Mouse (Mus musculus): ENCODE data around the gene Plin5. TPM values are rescaled to one million over a fixed set of nuclear protein-coding genes. Genes with fewer than 3 reads are reported as not detected.
"Not testable (repeated sequence)": the region's sequence is repeated elsewhere in the genome, so short reads cannot be mapped to it uniquely, and the experiment has no call there.

Gene Plin5
- polyA plus RNA-seq, 1 experiment from 2014 or later, result 0.83 TPM

DNA sequence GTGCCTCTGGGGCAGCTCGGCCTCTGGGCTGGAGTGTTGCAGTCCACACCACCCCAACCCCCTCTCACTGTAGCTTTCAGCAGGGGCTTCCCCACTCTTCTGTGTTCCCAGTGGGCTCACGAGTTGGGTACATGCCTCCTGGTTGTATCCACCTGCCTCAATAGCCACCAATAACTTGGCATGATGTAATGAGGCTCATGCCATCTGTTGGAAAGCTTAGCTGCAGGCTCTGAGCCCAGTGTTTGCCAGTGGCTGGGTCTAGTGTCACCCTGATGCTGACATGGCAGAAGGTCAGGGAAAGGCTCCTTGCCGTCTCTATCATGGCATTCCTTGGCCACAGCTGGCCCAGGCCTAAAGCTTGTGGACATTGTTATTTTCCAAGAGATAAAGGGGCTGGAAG, 16.6 kb downstream of the Plin5 start:
- no peak overlapping the region for H3K4me2 ChIP-seq
- no peak overlapping the region for H3K4me3 ChIP-seq
- no peaks in the 10 kb centered on the region for H3K9me3 ChIP-seq
- no peak overlapping the region for H3K27ac ChIP-seq
- H3K4me1 ChIP-seq (replicated peaks), result no peaks in the 10 kb centered on the region
- ATAC-seq (ENCODE audit: low FRiP score), result no peak
- no peaks in the 10 kb centered on the region for H3K27me3 ChIP-seq
- H3K36me3 ChIP-seq, result peaks cover 83% of the 10 kb centered on the region
- no peak overlapping the region for H3K9ac ChIP-seq
- WGBS, result 94% methylated on average over 3 of the region's 3 CpGs

DNA sequence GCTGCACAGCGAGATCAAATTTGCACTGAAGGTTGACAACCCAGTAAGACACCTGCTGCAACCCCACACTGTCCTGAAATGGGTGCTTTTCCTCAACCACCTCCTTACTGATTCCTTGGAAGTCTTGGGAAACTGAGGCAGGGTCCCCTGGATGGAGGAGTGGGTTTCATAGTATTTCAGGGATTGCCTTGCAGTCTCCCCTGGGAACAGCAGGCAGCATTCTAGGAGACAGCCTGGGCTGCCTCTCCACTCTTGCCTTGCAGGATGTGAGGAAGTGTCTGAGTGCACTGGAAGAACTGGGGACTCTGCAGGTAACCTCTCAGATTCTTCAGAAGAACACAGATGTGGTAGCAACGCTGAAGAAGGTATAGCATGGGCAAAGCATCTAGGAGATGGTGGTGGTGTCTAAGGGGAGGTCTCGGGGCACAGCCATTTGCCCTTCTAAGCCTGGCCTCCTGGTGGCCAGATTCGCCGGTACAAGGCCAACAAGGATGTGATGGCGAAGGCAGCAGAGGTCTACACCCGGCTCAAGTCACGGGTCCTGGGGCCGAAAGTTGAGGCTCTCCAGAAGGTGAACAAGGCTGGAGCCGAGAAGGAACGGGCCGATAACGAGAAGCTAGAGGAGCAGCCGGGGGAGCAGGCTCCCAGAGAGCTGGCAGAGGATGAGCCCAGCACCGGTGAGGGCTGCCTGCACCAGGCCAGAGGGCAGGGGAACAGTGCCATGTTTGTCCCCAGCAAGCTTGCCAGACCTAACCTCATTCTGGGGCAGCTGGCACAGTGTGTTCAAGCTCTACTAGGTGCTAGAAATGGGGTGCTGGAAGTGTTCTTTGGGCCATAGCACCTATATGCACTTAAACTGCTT, 18.5 kb downstream of the Plin5 start:
- WGBS, result 93% methylated on average over 15 of the region's 15 CpGs
- no peak overlapping the region for H3K27ac ChIP-seq
- peaks cover 86% of the 10 kb centered on the region for H3K36me3 ChIP-seq
- H3K4me2 ChIP-seq, result no peak overlapping the region
- H3K9ac ChIP-seq, result no peak overlapping the region
- H3K27me3 ChIP-seq, result no peaks in the 10 kb centered on the region
- no peak overlapping the region for H3K4me3 ChIP-seq
- no peaks in the 10 kb centered on the region for H3K4me1 ChIP-seq (replicated peaks)
- no peak for ATAC-seq (ENCODE audit: low FRiP score)
- no peaks in the 10 kb centered on the region for H3K9me3 ChIP-seq

DNA sequence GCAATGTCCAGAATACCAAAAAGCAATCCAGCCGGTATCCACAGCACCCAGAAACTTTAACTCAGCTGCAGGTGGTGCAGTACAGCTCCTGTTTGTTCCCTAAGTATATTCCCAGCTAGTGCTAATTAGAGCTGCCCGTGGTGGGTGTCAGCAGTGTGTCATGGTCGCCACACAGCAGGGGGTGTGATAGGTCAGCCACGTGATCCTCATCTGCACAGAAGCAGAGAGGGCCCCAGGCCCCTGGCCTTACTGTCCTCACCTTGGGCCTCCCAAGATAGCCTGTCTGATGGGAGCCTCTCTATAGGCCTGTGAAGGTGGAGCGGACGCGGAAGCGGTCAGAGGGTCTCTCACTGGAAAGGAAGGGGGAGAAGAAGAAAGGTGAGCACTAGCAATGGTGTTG, 19.2 kb downstream of the Plin5 start:
- H3K36me3 ChIP-seq, result peaks cover 85% of the 10 kb centered on the region
- no peaks in the 10 kb centered on the region for H3K27me3 ChIP-seq
- no peak for ATAC-seq (ENCODE audit: low FRiP score)
- H3K9me3 ChIP-seq, result no peaks in the 10 kb centered on the region
- no peak overlapping the region for H3K9ac ChIP-seq
- no peak overlapping the region for H3K4me3 ChIP-seq
- H3K4me1 ChIP-seq (replicated peaks), result no peaks in the 10 kb centered on the region
- no peak overlapping the region for H3K4me2 ChIP-seq
- H3K27ac ChIP-seq, result no peak overlapping the region
- whole genome bisulfite sequencing, result 91% methylated on average over 8 of the region's 8 CpGs

DNA sequence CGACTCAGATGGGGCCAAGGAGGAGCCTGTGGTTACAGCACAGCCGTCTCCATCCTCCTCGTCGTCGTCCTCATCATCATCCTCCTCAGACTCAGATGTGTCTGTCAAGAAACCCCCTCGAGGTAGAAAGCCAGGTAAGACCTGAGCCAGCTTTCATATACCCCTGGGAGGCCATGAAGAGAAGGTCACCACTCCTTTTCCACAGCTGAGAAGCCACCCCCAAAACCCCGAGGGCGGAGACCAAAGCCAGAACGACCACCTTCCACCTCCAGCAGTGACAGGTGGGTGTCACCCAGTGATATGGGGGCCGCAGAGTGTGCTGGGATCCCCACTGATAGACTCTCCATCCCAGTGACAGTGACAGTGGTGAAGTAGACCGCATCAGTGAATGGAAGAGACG, 20.5 kb downstream of the Plin5 start:
- no peak overlapping the region for H3K4me3 ChIP-seq
- H3K9ac ChIP-seq, result no peak overlapping the region
- no peak for ATAC-seq (ENCODE audit: low FRiP score)
- no peaks in the 10 kb centered on the region for H3K4me1 ChIP-seq (replicated peaks)
- no peak overlapping the region for H3K4me2 ChIP-seq
- no peaks in the 10 kb centered on the region for H3K27me3 ChIP-seq
- H3K9me3 ChIP-seq, result no peaks in the 10 kb centered on the region
- no peak overlapping the region for H3K27ac ChIP-seq
- WGBS, result 91% methylated on average over 12 of the region's 12 CpGs
- peaks cover 79% of the 10 kb centered on the region for H3K36me3 ChIP-seq

DNA sequence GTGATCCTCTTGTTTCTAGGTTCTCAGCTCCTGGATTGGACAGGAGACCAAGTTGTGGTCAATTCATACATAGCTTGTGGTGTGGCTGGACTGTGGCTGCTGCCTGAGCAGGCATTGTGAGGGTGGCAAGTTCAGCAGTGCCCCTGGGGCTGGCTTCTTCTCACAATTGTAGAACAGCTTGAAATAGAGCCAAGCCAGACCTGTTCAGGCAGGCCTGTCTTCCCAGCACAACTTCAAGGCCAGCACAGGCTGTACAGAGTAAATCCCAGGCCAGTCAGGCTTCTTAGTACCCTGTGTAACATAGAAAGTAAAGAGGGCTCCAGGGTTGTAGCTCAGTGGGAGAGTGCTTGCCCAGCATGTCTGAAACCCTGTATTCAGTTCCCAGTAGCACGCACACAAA, 24.6 kb downstream of the Plin5 start:
- Histone ChIP-seq H3K36me3 (peaks cover 64% of the 10 kb centered on the region), H3K4me3 (no peak overlapping the region), H3K4me2 (no peak overlapping the region), H3K9me3 (no peaks in the 10 kb centered on the region), H3K9ac (no peak overlapping the region), H3K27me3 (no peaks in the 10 kb centered on the region), H3K27ac (no peak overlapping the region), H3K4me1 (replicated peaks) (no peaks in the 10 kb centered on the region)
- no peak for ATAC-seq (ENCODE audit: low FRiP score)
- WGBS, result 100% methylated on average over 1 of the region's 1 CpGs

DNA sequence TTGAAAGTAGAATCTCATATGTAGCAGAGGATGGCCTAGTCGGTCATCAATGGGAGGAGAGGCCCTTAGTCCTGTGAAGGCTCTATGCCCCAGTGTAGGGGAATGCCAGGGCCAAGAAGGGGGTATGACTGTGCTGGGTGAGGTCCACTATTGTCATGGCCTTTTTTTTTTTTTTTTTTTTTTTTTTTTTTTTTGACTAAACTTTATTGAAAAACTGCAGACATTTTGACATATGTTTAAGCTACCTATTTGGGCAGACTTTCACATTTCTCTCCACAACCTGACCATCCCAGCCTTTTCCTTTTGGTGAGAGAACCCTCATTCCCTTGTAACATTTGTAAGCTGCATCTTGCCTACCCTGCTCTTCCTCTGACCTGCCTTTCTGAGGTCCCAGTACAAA, 25.1 kb downstream of the Plin5 start:
- no peak overlapping the region for H3K4me3 ChIP-seq
- no peaks in the 10 kb centered on the region for H3K4me1 ChIP-seq (replicated peaks)
- no peak overlapping the region for H3K4me2 ChIP-seq
- H3K9ac ChIP-seq, result no peak overlapping the region
- WGBS, result 100% methylated on average over 1 of the region's 1 CpGs
- no peaks in the 10 kb centered on the region for H3K27me3 ChIP-seq
- peaks cover 63% of the 10 kb centered on the region for H3K36me3 ChIP-seq
- no peaks in the 10 kb centered on the region for H3K9me3 ChIP-seq
- no peak overlapping the region for H3K27ac ChIP-seq
- ATAC-seq (ENCODE audit: low FRiP score), result no peak

DNA sequence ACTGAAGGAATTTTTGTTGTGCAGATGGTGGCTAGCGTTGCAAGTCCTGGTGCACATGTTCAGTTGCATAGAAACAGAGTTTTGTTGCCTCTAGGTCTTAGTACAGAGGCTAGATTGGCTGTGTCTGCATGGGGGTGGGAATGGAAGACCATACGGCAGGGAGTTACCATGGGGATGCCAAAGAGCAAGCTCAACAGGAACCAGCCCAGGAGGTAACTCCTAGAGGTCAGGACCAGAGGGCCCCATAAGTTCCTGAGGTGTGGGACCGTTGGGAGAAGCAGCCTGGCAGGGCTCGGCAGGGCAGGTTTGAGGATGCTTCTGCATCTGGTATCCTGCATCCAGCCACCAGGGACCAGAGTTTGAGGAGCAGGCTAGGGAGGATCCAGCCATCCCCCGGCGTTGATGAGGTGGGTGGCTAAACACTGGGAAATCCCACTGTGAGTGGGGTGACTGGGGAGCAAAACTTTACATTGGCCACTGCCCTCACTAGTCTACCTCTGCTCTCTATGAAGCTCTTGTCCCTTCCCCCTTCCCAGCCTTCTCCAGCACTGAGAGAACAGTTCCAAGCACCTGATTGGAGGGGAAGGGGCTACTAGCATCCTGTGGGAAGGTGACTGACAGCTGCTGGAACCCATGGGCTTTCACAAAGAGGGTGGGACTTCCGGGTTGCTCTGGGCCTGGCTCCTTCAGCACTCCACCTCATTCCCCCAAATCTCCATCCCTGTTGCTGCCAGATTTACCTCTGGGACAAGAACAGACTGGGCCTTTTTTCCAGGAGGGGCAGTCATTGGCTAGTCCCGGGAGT, 36.4 kb downstream of the Plin5 start:
- ATAC-seq (ENCODE audit: low FRiP score), result peak; percentile 41

DNA sequence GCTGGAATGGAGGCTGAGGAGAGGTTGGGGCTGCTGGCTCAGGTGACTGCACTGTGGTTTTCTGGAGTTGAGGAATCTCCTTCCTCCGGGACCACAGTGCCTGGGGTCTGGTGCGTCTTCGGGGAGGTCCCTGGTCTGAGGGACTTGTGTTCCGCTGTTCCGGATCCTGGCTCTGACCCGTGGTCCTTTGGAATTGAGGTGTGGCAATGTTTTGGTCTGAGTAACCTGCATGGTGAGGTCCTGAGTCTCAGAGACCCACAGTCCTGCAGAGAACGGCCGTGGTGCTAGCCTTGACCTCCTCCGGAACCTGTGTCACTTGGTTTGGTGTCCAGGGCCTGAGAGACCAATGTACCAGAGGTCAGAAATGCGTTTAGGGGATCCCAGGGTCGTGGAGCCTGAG, 37.5 kb downstream of the Plin5 start:
- Histone ChIP-seq H3K27ac (peak overlapping the region; percentile 72), H3K9me3 (no peaks in the 10 kb centered on the region), H3K4me2 (peak overlapping the region; percentile 99), H3K4me3 (peak overlapping the region; percentile 91), H3K27me3 (no peaks in the 10 kb centered on the region), H3K4me1 (replicated peaks) (peaks cover 39% of the 10 kb centered on the region), H3K9ac (peak overlapping the region; percentile 91), H3K36me3 (peaks cover 25% of the 10 kb centered on the region)
- ATAC-seq (ENCODE audit: low FRiP score), result no peak
- 2% methylated on average over 11 of the region's 11 CpGs for WGBS

More for the DNA sequence above, 36.4 kb downstream of the Plin5 start:
- peak overlapping the region; percentile 91 for H3K9ac ChIP-seq
- H3K4me3 ChIP-seq, result peak overlapping the region; percentile 91
- WGBS, result 4% methylated on average over 8 of the region's 8 CpGs
- peak overlapping the region; percentile 74 for H3K27ac ChIP-seq
- H3K4me1 ChIP-seq (replicated peaks), result peaks cover 31% of the 10 kb centered on the region
- H3K4me2 ChIP-seq, result peak overlapping the region; percentile 99
- H3K9me3 ChIP-seq, result no peaks in the 10 kb centered on the region
- peaks cover 28% of the 10 kb centered on the region for H3K36me3 ChIP-seq
- H3K27me3 ChIP-seq, result no peaks in the 10 kb centered on the region

DNA sequence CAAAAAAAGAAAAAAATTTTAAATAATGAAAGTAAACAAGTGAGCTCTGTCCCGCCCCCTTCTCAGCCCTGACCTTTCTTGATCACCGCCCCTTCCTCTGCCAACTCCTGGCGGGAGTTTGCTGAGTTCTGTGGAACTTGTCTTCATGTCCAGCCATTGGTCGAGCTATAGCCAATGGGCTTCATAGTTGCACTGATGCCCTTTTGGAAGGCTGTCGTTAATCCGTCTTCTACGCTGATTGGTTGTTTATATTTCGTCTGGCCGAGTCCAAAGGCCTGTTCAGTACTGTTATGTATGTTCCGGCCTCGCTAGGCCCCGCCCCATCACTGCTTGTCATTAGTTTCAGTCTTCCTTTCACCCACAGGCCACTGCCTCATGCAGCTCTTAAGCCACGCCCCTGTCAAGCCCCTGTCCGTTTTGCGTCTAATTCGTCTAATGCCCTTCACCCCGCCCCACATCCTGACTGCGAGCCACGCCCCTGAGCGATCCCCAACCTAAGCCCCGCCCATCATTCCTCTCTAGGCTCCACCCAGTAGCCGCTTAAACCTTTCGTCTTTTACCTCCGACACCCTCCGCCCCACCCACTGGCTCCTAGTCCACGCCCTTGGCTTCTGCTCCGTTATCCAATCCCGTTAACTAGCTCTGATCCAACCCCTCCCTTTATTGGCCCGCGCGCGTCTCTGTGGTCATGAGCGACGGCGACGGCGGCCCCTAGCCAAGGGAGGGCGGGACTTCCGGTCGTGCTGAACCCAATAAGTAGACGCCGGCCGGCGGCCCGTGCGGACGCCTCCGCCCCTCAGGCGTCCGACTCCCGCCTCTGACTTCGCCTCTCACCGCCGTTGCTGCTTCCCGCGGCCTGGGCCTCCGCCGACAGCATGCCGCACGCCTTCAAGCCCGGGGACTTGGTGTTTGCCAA, 38.3 kb downstream of the Plin5 start, which contains the start of gene Hdgfl2:
TSS of gene Hdgfl2 (plus strand) at position 755 of the 916 bp plus-strand sequence.
- H3K9me3 ChIP-seq, result no peaks in the 10 kb centered on the region
- WGBS, result under 1% methylated on average over 61 of the region's 61 CpGs
- peak within 1 kb of the TSS; percentile 91 for H3K4me3 ChIP-seq
- H3K36me3 ChIP-seq, result peaks cover 21% of the 10 kb centered on the region
- peak; percentile 93 for ATAC-seq (ENCODE audit: low FRiP score)
- H3K4me1 ChIP-seq (replicated peaks), result peaks cover 43% of the 10 kb centered on the region
- H3K4me2 ChIP-seq, result peak within 1 kb of the TSS; percentile 99
- H3K9ac ChIP-seq, result peak within 1 kb of the TSS; percentile 91
- H3K27me3 ChIP-seq, result no peaks in the 10 kb centered on the region
- H3K27ac ChIP-seq, result peak within 1 kb of the TSS; percentile 74

DNA sequence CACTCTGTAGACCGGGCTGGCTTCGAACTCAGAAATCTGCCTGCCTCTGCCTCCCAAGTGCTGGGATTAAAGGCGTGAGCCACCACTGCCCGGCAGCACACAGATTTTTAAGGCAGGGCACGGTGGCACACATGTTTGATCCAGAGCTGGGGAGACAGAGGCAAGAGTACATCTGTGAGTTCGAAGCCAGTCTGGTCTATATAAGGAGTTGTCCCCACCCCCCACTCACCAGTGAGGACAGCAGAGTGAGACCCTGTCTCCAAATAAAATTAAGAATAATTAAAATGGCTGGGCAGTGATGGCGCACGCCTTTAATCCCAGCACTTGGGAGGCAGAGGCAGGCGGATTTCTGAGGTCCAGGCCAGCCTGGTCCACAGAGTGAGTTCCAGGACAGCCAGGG, 39.0 kb downstream of the Plin5 start:
- WGBS, result 69% methylated on average over 9 of the region's 9 CpGs

DNA sequence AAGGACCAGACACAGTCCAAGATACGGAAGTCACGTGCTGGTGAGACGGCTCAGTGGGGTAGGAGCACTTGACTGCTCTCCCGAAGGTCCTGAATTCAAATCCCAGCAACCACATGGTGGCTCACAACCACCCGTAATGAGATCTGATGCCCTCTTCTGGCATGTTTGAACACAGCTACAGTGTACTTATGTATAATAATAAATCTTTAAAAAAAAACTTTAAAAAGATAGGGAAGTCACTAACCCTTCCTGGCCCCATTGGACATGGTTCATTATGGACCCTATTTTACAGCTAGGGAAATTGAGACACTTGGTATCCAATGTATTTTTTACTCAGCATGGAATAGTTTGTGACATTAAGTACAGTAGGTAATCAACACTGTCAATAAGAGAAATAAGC, 39.9 kb downstream of the Plin5 start:
- WGBS, result 90% methylated on average over 5 of the region's 5 CpGs
- H3K27me3 ChIP-seq, result no peaks in the 10 kb centered on the region
- H3K27ac ChIP-seq, result no peak overlapping the region
- no peak for ATAC-seq (ENCODE audit: low FRiP score)
- H3K4me1 ChIP-seq (replicated peaks), result peaks cover 47% of the 10 kb centered on the region
- H3K36me3 ChIP-seq, result peaks cover 12% of the 10 kb centered on the region
- no peak overlapping the region for H3K9ac ChIP-seq
- no peaks in the 10 kb centered on the region for H3K9me3 ChIP-seq
- H3K4me2 ChIP-seq, result no peak overlapping the region
- H3K4me3 ChIP-seq, result no peak overlapping the region

More for the DNA sequence above, 39.0 kb downstream of the Plin5 start:
- Histone ChIP-seq H3K36me3 (peaks cover 15% of the 10 kb centered on the region; the same call in 1 of the 2 replicates), H3K4me3 (peak overlapping the region; percentile 91), H3K4me1 (replicated peaks) (peaks cover 49% of the 10 kb centered on the region), H3K4me2 (peak overlapping the region; percentile 39)
- ATAC-seq (ENCODE audit: low FRiP score); H3K27me3 ChIP-seq; H3K9ac ChIP-seq; H3K27ac ChIP-seq; H3K9me3 ChIP-seq: not testable (repeated sequence)

DNA sequence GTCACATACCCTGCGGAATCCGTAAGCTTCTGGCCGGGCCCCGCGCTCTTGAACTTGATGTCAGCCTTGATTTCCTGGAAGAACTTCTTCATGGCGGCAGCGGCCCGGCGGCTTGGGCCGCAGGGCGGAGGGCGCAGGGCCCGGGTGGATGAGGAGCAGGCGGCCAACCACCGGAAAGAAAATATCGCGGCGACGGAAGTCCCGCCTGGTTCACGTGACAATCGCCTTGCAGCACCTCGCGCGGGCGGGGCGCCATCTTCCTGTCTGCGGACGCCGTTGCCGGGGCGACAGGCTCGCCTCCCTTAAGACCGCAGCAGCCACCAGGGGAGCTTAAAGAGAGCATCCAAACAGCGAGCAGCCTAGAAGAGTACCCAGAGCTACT, 42.6 kb downstream of the Plin5 start, which contains the start of gene Ubxn6:
TSS of gene Ubxn6 (minus strand) at position 202 of the 382 bp plus-strand sequence.
- peak within 1 kb of the TSS; percentile 72 for H3K4me2 ChIP-seq
- H3K9me3 ChIP-seq, result no peaks in the 10 kb centered on the region
- ATAC-seq (ENCODE audit: low FRiP score), result peak; percentile 55
- no peaks in the 10 kb centered on the region for H3K27me3 ChIP-seq
- peak within 1 kb of the TSS; percentile 85 for H3K9ac ChIP-seq
- H3K27ac ChIP-seq, result peak within 1 kb of the TSS; percentile 94
- peaks cover 33% of the 10 kb centered on the region for H3K36me3 ChIP-seq
- peak within 1 kb of the TSS; percentile 80 for H3K4me3 ChIP-seq
- peaks cover 20% of the 10 kb centered on the region for H3K4me1 ChIP-seq (replicated peaks)
- under 1% methylated on average over 35 of the region's 35 CpGs for WGBS

Data from hindbrain, embryonic 13.5 days (tissue).